Mouse (Mus musculus): Measurements from ENCODE around the gene Ikzf3.

DNA sequence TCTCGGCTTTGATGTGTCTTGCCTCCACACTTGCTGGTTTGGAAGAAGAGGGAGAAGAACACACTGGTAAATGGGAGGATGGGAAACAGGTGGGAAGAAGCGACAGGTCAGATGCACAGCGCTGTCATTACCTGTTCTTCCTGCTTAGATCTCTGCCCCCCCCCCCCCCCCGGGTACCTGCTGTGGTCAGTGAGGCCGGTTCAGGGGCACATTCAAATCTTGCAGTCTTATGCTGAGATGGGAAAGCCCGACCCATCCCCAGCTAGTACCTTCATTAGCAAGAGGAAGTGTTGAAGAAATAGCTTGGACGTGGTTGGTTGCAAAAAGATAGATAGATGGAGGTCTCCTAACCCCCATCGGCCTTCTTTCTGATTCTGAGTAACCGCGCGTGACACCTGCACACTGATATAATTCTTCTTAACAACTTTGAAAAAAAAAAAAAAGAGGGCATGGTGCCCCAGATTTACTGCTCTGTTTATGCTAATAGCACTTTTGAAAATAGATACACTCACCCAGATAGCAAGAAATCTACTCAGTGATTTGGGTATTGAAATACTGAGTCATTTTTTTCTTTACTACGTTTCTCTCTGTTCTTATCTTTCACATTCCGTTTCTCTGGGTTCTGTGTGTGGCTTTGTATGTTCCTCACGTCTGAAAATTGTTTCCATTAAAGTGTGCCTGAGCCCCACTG, 68.7 kb downstream of the Ikzf3 start:
- TF ChIP-seq CTCF (conservative IDR thresholded peaks at IDR 0.05; ENCODE audit: insufficient read depth, insufficient read length, low read depth, low read length), result no peak
- TF ChIP-seq POLR2A (IDR thresholded peaks at IDR 0.05; ENCODE audit: low read depth, low read length), result no peak

Measured in kidney, adult 2 months (tissue).